Mouse (Mus musculus): ENCODE measurements around the gene Met. TPM values are rescaled to one million over a fixed set of nuclear protein-coding genes. Genes with fewer than 3 reads are reported as not detected.

The Met gene
- total and polyA plus RNA-seq, 3 experiments, result 0.13 to 0.53 (median 0.26) TPM

DNA sequence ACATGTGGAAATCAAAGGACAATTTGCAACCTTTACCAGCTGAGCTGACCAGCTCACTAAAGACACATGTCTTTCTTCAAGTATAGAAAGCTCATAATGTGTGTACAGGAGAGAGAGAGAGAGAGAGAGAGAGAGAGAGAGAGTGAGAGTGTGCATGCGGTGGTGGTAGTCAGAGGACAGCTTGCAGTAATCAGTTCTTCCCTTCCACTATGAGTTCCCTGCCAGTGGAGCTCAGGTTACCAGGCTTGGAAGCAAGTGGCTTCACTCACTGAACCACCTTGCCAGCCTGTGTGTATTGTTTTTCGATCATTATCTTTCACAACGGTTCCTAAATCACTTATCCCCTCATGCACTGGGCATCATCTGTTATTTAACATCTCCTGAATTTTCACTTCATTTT, 34.6 kb upstream of the Met start:
- Histone ChIP-seq H3K36me3 (replicated peaks in 1 of 2; ENCODE audit: control insufficient read depth in 1 of 2, insufficient read depth in 1 of 2, low read length in 1 of 2) (no peaks in the 10 kb centered on the region), H3K4me3 (replicated peaks in 1 of 3; ENCODE audit: low read depth in 2 of 3, low read length in 2 of 3, poor library complexity in 1 of 3) (no peak overlapping the region), H3K79me2 (replicated peaks; ENCODE audit: control insufficient read depth, extremely low read depth, insufficient read depth, poor library complexity, severe bottlenecking) (no peaks in the 10 kb centered on the region), H3K27ac (ENCODE audit: insufficient read depth, low read depth) (no peak overlapping the region), H3K9me3 (replicated peaks; ENCODE audit: low read length) (no peaks in the 10 kb centered on the region), H3K9ac (ENCODE audit: insufficient read depth, low read depth) (no peak overlapping the region), H3K27me3 (replicated peaks) (no peaks in the 10 kb centered on the region), H3K4me1 (ENCODE audit: control insufficient read depth in 1 of 2, insufficient read depth in 2 of 2) (no peaks in the 10 kb centered on the region), H3K4me2 (ENCODE audit: insufficient read depth, low read depth, poor library complexity, severe bottlenecking) (no peak overlapping the region)
- TF ChIP-seq MEF2A (IDR thresholded peaks at IDR 0.05; ENCODE audit: borderline replicate concordance, low read depth, low read length) (no peak), MYC (IDR thresholded peaks at IDR 0.05; ENCODE audit: low read depth, low read length) (no peak), MXI1 (IDR thresholded peaks at IDR 0.05; ENCODE audit: low read depth, low read length) (no peak)
- dilution Hi-C loops (cut with MboI; ENCODE audit: extremely low pct_ligation_motif_present, extremely low pct_unique_long_range_greater_than_20kb, low sequenced_read_pairs) (no loop called here), in situ Hi-C loops (cut with MboI; ENCODE audit: low pct_ligation_motif_present, low pct_unique_long_range_greater_than_20kb, low sequenced_read_pairs) (no loop called here)
- no peak for DNase-seq (ENCODE audit: extremely low read depth)

DNA sequence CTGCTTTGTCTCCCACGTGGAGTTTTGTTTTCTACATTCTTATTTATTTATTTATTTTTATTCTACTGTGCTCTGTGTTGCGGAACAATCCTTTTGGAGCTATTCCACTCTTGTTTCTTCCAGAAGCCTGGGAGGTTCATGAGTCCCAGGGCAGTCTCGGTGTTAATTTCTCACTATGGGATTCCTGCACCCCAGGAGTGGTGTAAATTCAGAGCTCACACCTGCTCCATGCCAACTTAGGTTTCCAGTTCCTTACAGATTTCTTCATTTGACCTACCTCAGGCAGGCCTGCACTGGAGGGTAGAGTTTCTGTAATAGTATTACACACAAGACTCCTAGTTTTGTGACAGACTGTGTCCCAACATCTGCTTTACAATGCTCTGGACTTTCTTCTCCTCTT, 34.0 kb upstream of the Met start:
- in situ Hi-C loops (cut with MboI; ENCODE audit: low pct_ligation_motif_present, low pct_unique_long_range_greater_than_20kb, low sequenced_read_pairs) (no loop called here), dilution Hi-C loops (cut with MboI; ENCODE audit: extremely low pct_ligation_motif_present, extremely low pct_unique_long_range_greater_than_20kb, low sequenced_read_pairs) (no loop called here)
- H3K4me3 ChIP-seq (replicated peaks in 1 of 3; ENCODE audit: low read depth in 2 of 3, low read length in 2 of 3, poor library complexity in 1 of 3), result no peak overlapping the region
- no peaks in the 10 kb centered on the region for H3K4me1 ChIP-seq (ENCODE audit: control insufficient read depth in 1 of 2, insufficient read depth in 2 of 2)
- H3K27ac ChIP-seq (ENCODE audit: insufficient read depth, low read depth), result no peak overlapping the region
- no peaks in the 10 kb centered on the region for H3K79me2 ChIP-seq (replicated peaks; ENCODE audit: control insufficient read depth, extremely low read depth, insufficient read depth, poor library complexity, severe bottlenecking)
- H3K36me3 ChIP-seq (replicated peaks in 1 of 2; ENCODE audit: control insufficient read depth in 1 of 2, insufficient read depth in 1 of 2, low read length in 1 of 2), result no peaks in the 10 kb centered on the region
- H3K9me3 ChIP-seq (replicated peaks; ENCODE audit: low read length), result no peaks in the 10 kb centered on the region
- no peak for DNase-seq (ENCODE audit: extremely low read depth)
- no peaks in the 10 kb centered on the region for H3K27me3 ChIP-seq (replicated peaks)
- TF ChIP-seq SMC3 (IDR thresholded peaks at IDR 0.05; ENCODE audit: low read depth, low read length) (no peak), POLR2AphosphoS2 (IDR thresholded peaks at IDR 0.05; ENCODE audit: low read depth, low read length) (no peak), USF2 (conservative IDR thresholded peaks at IDR 0.05; ENCODE audit: low read depth, low read length) (no peak), NELFE (IDR thresholded peaks at IDR 0.05; ENCODE audit: low read depth, low read length) (no peak), ETS1 (conservative IDR thresholded peaks at IDR 0.05; ENCODE audit: low read depth, low read length) (no peak), ELF1 (IDR thresholded peaks at IDR 0.05; ENCODE audit: low read depth, low read length) (no peak), MAX (IDR thresholded peaks at IDR 0.05; ENCODE audit: low read length) (no peak)
- H3K9ac ChIP-seq (ENCODE audit: insufficient read depth, low read depth), result no peak overlapping the region
- no peak overlapping the region for H3K4me2 ChIP-seq (ENCODE audit: insufficient read depth, low read depth, poor library complexity, severe bottlenecking)

GRCm38 (mm10) chr6:17443311-17443710, 20.3 kb upstream of the Met start:
- Histone ChIP-seq H3K79me2 (replicated peaks; ENCODE audit: control insufficient read depth, extremely low read depth, insufficient read depth, poor library complexity, severe bottlenecking) (no peaks in the 10 kb centered on the region), H3K4me3 (replicated peaks in 1 of 3; ENCODE audit: low read depth in 2 of 3, low read length in 2 of 3, poor library complexity in 1 of 3) (no peak overlapping the region), H3K27ac (ENCODE audit: insufficient read depth, low read depth) (no peak overlapping the region), H3K9ac (ENCODE audit: insufficient read depth, low read depth) (no peak overlapping the region), H3K4me2 (ENCODE audit: insufficient read depth, low read depth, poor library complexity, severe bottlenecking) (no peak overlapping the region), H3K4me1 (ENCODE audit: control insufficient read depth in 1 of 2, insufficient read depth in 2 of 2) (peaks cover 0 to 5% of the 10 kb centered on the region in 2 experiments; a peak in 1 of 4 replicates), H3K27me3 (replicated peaks) (no peaks in the 10 kb centered on the region), H3K36me3 (replicated peaks in 1 of 2; ENCODE audit: control insufficient read depth in 1 of 2, insufficient read depth in 1 of 2, low read length in 1 of 2) (no peaks in the 10 kb centered on the region), H3K9me3 (replicated peaks; ENCODE audit: low read length) (no peaks in the 10 kb centered on the region)
- in situ Hi-C loops (cut with MboI; ENCODE audit: low pct_ligation_motif_present, low pct_unique_long_range_greater_than_20kb, low sequenced_read_pairs), result no loop called here
- dilution Hi-C loops (cut with MboI; ENCODE audit: extremely low pct_ligation_motif_present, extremely low pct_unique_long_range_greater_than_20kb, low sequenced_read_pairs), result no loop called here
- TF ChIP-seq ZC3H11A (IDR thresholded peaks at IDR 0.05; ENCODE audit: low read depth, low read length) (no peak), NRF1 (IDR thresholded peaks at IDR 0.05; ENCODE audit: low read depth, low read length) (no peak), POLR2A (IDR thresholded peaks at IDR 0.05; ENCODE audit: low read depth, low read length) (no peak)
- no peak for DNase-seq (ENCODE audit: extremely low read depth)
